Mouse (Mus musculus) lung, postnatal 0 days (tissue): ENCODE results near the gene Ptk6. TPM values are rescaled to one million over a fixed set of nuclear protein-coding genes. Genes with fewer than 3 reads are reported as not detected.

ENCODE experiments used
- ATAC-seq: fragments of 200-750 bp; cut with Nextera tagmentation; 2 replicates; pipeline ENCODE4 v1.8.0; 2017; ENCODE audit warnings: moderate library complexity
- DNase-seq: peaks from one replicate; pipeline ENCODE4 v3.0.0-alpha.2; 2016; ENCODE audit warnings: low spot score
- H3K27ac ChIP-seq: fragments of 300-500 bp; sonication (generic); 2 replicates; pipeline ENCODE4 v1.5.1; 2014; ENCODE audit warnings: antibody characterized with exemption, mild to moderate bottlenecking, low read length, mixed read lengths
- H3K27me3 ChIP-seq: fragments of 300-500 bp; sonication (generic); replicated peaks from 2 replicates; pipeline ENCODE4 v1.6.1; 2014; ENCODE audit warnings: low read length, mixed read lengths; ENCODE audit not compliant: insufficient read depth
- H3K36me3 ChIP-seq: fragments of 300-500 bp; sonication (generic); 2 replicates; pipeline ENCODE4 v1.6.1; 2014; ENCODE audit warnings: low read length, mixed read lengths; ENCODE audit not compliant: insufficient read depth
- H3K4me1 ChIP-seq: fragments of 300-500 bp; sonication (generic); 2 replicates; pipeline ENCODE4 v1.6.1; 2014; ENCODE audit warnings: antibody characterized with exemption, low read depth, low read length, mixed read lengths; ENCODE audit not compliant: insufficient read depth
- H3K4me2 ChIP-seq: fragments of 300-500 bp; sonication (generic); replicated peaks from 2 replicates; pipeline ENCODE4 v1.6.1; 2014; ENCODE audit warnings: low read depth, mild to moderate bottlenecking, low read length, moderate library complexity, mixed read lengths
- H3K4me3 ChIP-seq: fragments of 300-500 bp; sonication (generic); 2 replicates; pipeline ENCODE4 v1.5.1; 2014; ENCODE audit warnings: low read depth, low read length
- H3K9ac ChIP-seq: fragments of 300-500 bp; sonication (generic); replicated peaks from 2 replicates; pipeline ENCODE4 v1.6.1; 2014; ENCODE audit warnings: low read depth, mild to moderate bottlenecking
- H3K9me3 ChIP-seq: fragments of 300-500 bp; sonication (generic); 2 replicates; pipeline ENCODE4 v1.6.1; 2016; ENCODE audit warnings: low read length, mixed read lengths
- CTCF ChIP-seq: IDR thresholded peaks from 2 replicates; pipeline ENCODE4 v1.5.1; 2016; ENCODE audit warnings: antibody characterized with exemption, mild to moderate bottlenecking
- EP300 ChIP-seq: IDR thresholded peaks from 2 replicates; pipeline ENCODE4 v1.6.1; 2016; ENCODE audit warnings: antibody characterized with exemption, mild to moderate bottlenecking, control low read depth
- WGBS: fragments of 180-500 bp; shearing (Covaris S2); extraction: QIAGEN DNeasy Blood & Tissue Kit; methylation state at CpG from one replicate; pipeline ENCODE4 v1.1.7; 2014; 5-methylcytosine and 5-hydroxymethylcytosine counted together
- polyA plus RNA-seq: library from polyadenylated mRNA; unstranded; fragments of >200 nt; fragmentation: Nextera tagmentation; extraction: Ambion mirVana; gene quantifications from 2 replicates; pipeline ENCODE4 v1.2.1, GENCODE M21; 2015

The Ptk6 gene
- polyA plus RNA-seq, 1 experiment from 2014 or later, result 0.25 TPM

- H3K4me3 ChIP-seq, result no peak overlapping the region
- no peak overlapping the region for H3K27ac ChIP-seq
- 82% methylated on average over 5 of the region's 5 CpGs for WGBS
- no peaks in the 10 kb centered on the region for H3K9me3 ChIP-seq
- no peaks in the 10 kb centered on the region for H3K4me1 ChIP-seq
- no peaks in the 10 kb centered on the region for H3K36me3 ChIP-seq
- no peak overlapping the region for H3K9ac ChIP-seq
- TF ChIP-seq EP300, result no peak
- no peak for TF ChIP-seq CTCF
- DNase-seq (no peak), ATAC-seq (no peak)
- no peaks in the 10 kb centered on the region for H3K27me3 ChIP-seq
- no peak overlapping the region for H3K4me2 ChIP-seq
Observed at GRCm38 (mm10) chr2:181166469-181166868, 36.1 kb downstream of the Ptk6 start.

GRCm38 (mm10) chr2:181160821-181161220 is 41.8 kb downstream of the Ptk6 start:
- Histone ChIP-seq H3K4me2 (no peak overlapping the region), H3K4me3 (no peak overlapping the region), H3K36me3 (no peaks in the 10 kb centered on the region), H3K27me3 (peaks cover 12% of the 10 kb centered on the region; the same call in 1 of the 2 replicates), H3K9ac (no peak overlapping the region), H3K9me3 (no peaks in the 10 kb centered on the region), H3K27ac (no peak overlapping the region), H3K4me1 (no peaks in the 10 kb centered on the region)
- DNase-seq (no peak), ATAC-seq (no peak)
- WGBS, result 45% methylated on average over 4 of the region's 4 CpGs
- TF ChIP-seq EP300, result no peak
- TF ChIP-seq CTCF, result no peak

GRCm38 (mm10) chr2:181159771-181160170 is 42.8 kb downstream of the Ptk6 start:
- no peak for TF ChIP-seq CTCF
- TF ChIP-seq EP300, result no peak
- 3% methylated on average over 2 of the region's 2 CpGs for WGBS
- H3K9ac ChIP-seq, result no peak overlapping the region
- DNase-seq, result no peak
- no peaks in the 10 kb centered on the region for H3K36me3 ChIP-seq
- H3K9me3 ChIP-seq, result no peaks in the 10 kb centered on the region
- no peaks in the 10 kb centered on the region for H3K4me1 ChIP-seq
- no peak overlapping the region for H3K4me3 ChIP-seq
- H3K27ac ChIP-seq, result no peak overlapping the region
- ATAC-seq, result no peak
- H3K27me3 ChIP-seq, result peaks cover 15% of the 10 kb centered on the region; the same call in 1 of the 2 replicates
- no peak overlapping the region for H3K4me2 ChIP-seq

GRCm38 (mm10) chr2:181159091-181159514 is 43.5 kb downstream of the Ptk6 start:
- no peak for TF ChIP-seq CTCF
- TF ChIP-seq EP300, result no peak
- H3K4me2 ChIP-seq, result no peak overlapping the region
- H3K4me1 ChIP-seq, result no peaks in the 10 kb centered on the region
- 48% methylated on average over 7 of the region's 7 CpGs for WGBS
- H3K36me3 ChIP-seq, result no peaks in the 10 kb centered on the region
- H3K9ac ChIP-seq, result no peak overlapping the region
- H3K4me3 ChIP-seq, result no peak overlapping the region
- ATAC-seq (no peak), DNase-seq (no peak)
- H3K27me3 ChIP-seq, result peaks cover 15% of the 10 kb centered on the region; the same call in 1 of the 2 replicates
- no peak overlapping the region for H3K27ac ChIP-seq
- no peaks in the 10 kb centered on the region for H3K9me3 ChIP-seq

- no peak overlapping the region for H3K27ac ChIP-seq
- H3K9ac ChIP-seq, result no peak overlapping the region
- ATAC-seq, result no peak
- 85% methylated on average over 2 of the region's 2 CpGs for WGBS
- no peaks in the 10 kb centered on the region for H3K4me1 ChIP-seq
- no peak for DNase-seq
- no peak overlapping the region for H3K4me2 ChIP-seq
- H3K4me3 ChIP-seq, result no peak overlapping the region
- TF ChIP-seq CTCF, result no peak
- no peak for TF ChIP-seq EP300
- H3K36me3 ChIP-seq, result no peaks in the 10 kb centered on the region
- H3K9me3 ChIP-seq, result no peaks in the 10 kb centered on the region
- H3K27me3 ChIP-seq, result peaks cover 15% of the 10 kb centered on the region; the same call in 1 of the 2 replicates
Observed at GRCm38 (mm10) chr2:181158471-181158870, 44.1 kb downstream of the Ptk6 start.

GRCm38 (mm10) chr2:181157716-181158302 is 44.8 kb downstream of the Ptk6 start:
- Histone ChIP-seq H3K36me3 (no peaks in the 10 kb centered on the region), H3K27me3 (peaks cover 15% of the 10 kb centered on the region; the same call in 1 of the 2 replicates), H3K9me3 (no peaks in the 10 kb centered on the region), H3K27ac (no peak overlapping the region), H3K4me2 (no peak overlapping the region), H3K4me1 (no peaks in the 10 kb centered on the region), H3K4me3 (no peak overlapping the region), H3K9ac (no peak overlapping the region)
- TF ChIP-seq EP300 (no peak), CTCF (no peak)
- WGBS, result 57% methylated on average over 6 of the region's 6 CpGs
- no peak for ATAC-seq
- DNase-seq, result no peak

- Histone ChIP-seq H3K4me3 (no peak overlapping the region), H3K27ac (no peak overlapping the region), H3K4me2 (no peak overlapping the region), H3K9me3 (no peaks in the 10 kb centered on the region), H3K36me3 (no peaks in the 10 kb centered on the region), H3K9ac (no peak overlapping the region), H3K27me3 (peaks cover 15% of the 10 kb centered on the region; the same call in 1 of the 2 replicates), H3K4me1 (no peaks in the 10 kb centered on the region)
- no peak for TF ChIP-seq CTCF
- DNase-seq (no peak), ATAC-seq (no peak)
- WGBS, result 77% methylated on average over 4 of the region's 4 CpGs
Observed at GRCm38 (mm10) chr2:181157180-181157579, 45.4 kb downstream of the Ptk6 start.
